Mouse (Mus musculus): ENCODE data around the gene Fcgr1.
"Not testable (repeated sequence)": the region's sequence is repeated elsewhere in the genome, so short reads cannot be mapped to it uniquely, and the experiment has no call there.

- TF ChIP-seq CTCF, POLR2A (IDR thresholded peaks at IDR 0.05; ENCODE audit: extremely low read depth, insufficient read depth, low read length): not testable (repeated sequence)
These were observed 24.9 kb downstream of the Fcgr1 start for GRCm38 (mm10) chr3:96268776-96269378.
